Mouse (Mus musculus) left cerebral cortex, adult 8-10 months (tissue): ENCODE results near the gene Ank. TPM values are rescaled to one million over a fixed set of nuclear protein-coding genes. Genes with fewer than 3 reads are reported as not detected.
A peak's percentile ranks its signal among the peaks of the same experiment; 100 is the strongest.

ENCODE experiments used
- DNase-seq, 2 experiments: peaks; one replicate each; pipeline ENCODE4 v3.0.0; 2022; ENCODE audit warnings: low spot score in 2 of 2
- microRNA-seq, 2 experiments: library from miRNA; unstranded; fragments of <30 nt; microRNA quantifications; one replicate each; pipeline ENCODE4 v1.2.0; 2022
- total RNA-seq, 4 experiments: library from RNA; stranded (reverse); gene quantifications; 2 replicates each; pipeline ENCODE4 v1.2.4; 2022

Gene Ank
- total RNA-seq, 4 experiments from 2014 or later, result 195 to 201 (median 197) TPM

GRCm38 (mm10) chr15:27629800-27630600 lies 163.5 kb downstream of the Ank start:
- DNase-seq, result peak in 1 of 2 experiments; percentile 27

DNA sequence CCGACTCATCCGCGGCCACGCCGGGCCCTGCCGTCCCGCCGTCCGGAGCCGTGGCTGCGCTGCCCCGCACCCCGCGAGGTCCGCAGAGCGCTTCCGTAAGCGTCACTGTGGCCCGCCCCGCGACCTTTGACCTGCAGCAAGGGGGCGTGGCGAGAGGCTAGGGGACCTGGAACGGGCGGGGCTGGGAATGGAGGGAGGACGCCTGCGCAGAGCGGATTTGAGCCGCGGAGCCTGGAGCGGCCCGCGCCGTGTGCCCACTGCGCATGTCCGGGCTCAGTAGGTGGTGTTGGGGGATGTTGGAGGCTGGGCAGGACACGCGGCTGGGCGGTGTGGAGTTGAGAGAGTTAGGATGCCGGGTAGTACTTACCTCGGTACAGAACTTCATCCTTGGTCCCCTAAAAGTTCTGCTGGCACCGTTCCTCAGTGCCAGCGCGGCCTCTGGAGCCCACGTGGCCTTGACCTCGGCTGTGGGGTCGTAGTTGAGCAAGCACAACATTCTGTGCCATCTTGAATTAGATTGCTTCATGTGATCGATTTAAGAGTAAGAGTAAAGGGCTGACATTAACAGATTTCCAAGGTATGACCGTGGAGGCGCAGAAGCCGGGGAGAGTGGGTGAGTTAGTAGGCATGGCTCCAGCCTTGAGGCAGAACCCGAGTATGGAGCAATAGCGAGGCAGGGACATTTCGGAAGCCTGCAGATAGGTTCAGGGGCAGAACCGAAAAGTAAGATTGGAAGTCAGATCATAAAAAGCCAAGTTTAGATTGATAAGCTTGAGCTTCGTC lies 164.3 kb downstream of the Ank start, which contains the start of gene Otulin:
TSS of gene Otulin (minus strand) at position 93 of the 783 bp plus-strand sequence.
- peak; percentile 96 for DNase-seq

- no peak for DNase-seq
Observed at GRCm38 (mm10) chr15:27633941-27634900, 167.7 kb downstream of the Ank start.

- no peak for DNase-seq
Observed at GRCm38 (mm10) chr15:27641171-27641570, 174.7 kb downstream of the Ank start.

GRCm38 (mm10) chr15:27642895-27643294 lies 176.4 kb downstream of the Ank start:
- no peak for DNase-seq

Small RNA genes lying within 50 kb of the gene (microRNA-seq; reads per million reads assigned to microRNA genes)
- 1.5 to 4.0 reads per million in 2 experiments for gene Mir7117

Other genes starting within 250 kb of the Ank start
- 10 to 100 TPM; 21.1 to 24.9 (median 21.9) TPM for gene Otulin, start 164.0 kb downstream of the Ank start, total RNA-seq
- gene Otulinl, start 214.9 kb downstream of the Ank start, total RNA-seq, result 10 to 100 TPM; 21.0 to 35.3 (median 28.7) TPM